Comparison of ENCODE assay signal across 22 mouse cellular contexts in the genomic region with DNA sequence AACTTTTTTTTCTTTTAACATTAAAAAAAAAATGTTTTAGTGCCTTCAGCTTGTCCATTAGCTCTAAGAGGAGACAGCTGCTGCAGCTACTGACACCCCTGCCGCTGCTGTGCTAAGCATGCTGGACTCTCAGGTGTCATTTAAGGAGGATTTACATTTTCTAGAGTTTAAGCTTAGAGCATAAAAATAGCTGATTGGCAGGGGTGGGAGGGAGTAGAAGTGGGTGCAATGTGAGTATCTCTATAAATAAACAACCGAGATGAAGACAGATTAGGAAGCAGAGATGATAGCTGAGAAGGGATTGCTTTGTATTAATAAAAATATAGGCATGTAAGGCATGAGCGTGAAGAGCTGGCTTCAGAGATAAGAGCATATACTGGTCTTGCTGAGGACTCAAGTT. TPM values are rescaled to one million over a fixed set of nuclear protein-coding genes. Genes with fewer than 3 reads are reported as not detected.
DNase-seq lines count a peak whose midpoint lies in the region; ATAC-seq and TF ChIP-seq lines count a peak whose summit lies in the region.
"Had no signal": no experiment of that assay in that cellular context is flagged by ENCODE, and none has a peak within 500 bp of the region (broad histone marks: within the 10 kb centered on the region; RNA-seq: fewer than 3 reads in every experiment).

No protein-coding gene starts in this region.

- H3K4me2 ChIP-seq in limb, embryonic 14.5 days (replicated peaks; ENCODE audit: low read depth, low read length, severe bottlenecking), result no peak overlapping the region
- H3K4me2 ChIP-seq: embryonic facial prominence, embryonic 15.5 days; hindbrain, embryonic 12.5 days had no signal

- no peaks in the 10 kb centered on the region for H3K4me1 ChIP-seq in limb, embryonic 14.5 days (ENCODE audit: control insufficient read depth, insufficient read depth, low read length)
- no peaks in the 10 kb centered on the region for H3K4me1 ChIP-seq in limb, embryonic 10.5 days
- H3K4me1 ChIP-seq: embryonic facial prominence, embryonic 15.5 days; hindbrain, embryonic 12.5 days had no signal

- H3K27me3 ChIP-seq in limb, embryonic 14.5 days (ENCODE audit: control insufficient read depth, insufficient read depth, low read length), result no peaks in the 10 kb centered on the region
- no peaks in the 10 kb centered on the region for H3K27me3 ChIP-seq in limb, embryonic 10.5 days (ENCODE audit: low read depth, poor library complexity, severe bottlenecking)
- H3K27me3 ChIP-seq: CH12.LX; embryonic facial prominence, embryonic 15.5 days; hindbrain, embryonic 12.5 days; Patski had no signal

- no peaks in the 10 kb centered on the region for H3K36me3 ChIP-seq in limb, embryonic 14.5 days (ENCODE audit: control insufficient read depth, insufficient read depth, low read length)
- no peaks in the 10 kb centered on the region for H3K36me3 ChIP-seq in limb, embryonic 10.5 days
- H3K36me3 ChIP-seq: embryonic facial prominence, embryonic 15.5 days; forebrain, embryonic 10.5 days; heart, embryonic 10.5 days; hindbrain, embryonic 12.5 days had no signal

- H3K9me3 ChIP-seq in limb, embryonic 14.5 days (ENCODE audit: control insufficient read depth, low read length), result no peaks in the 10 kb centered on the region
- no peaks in the 10 kb centered on the region for H3K9me3 ChIP-seq in limb, embryonic 10.5 days (replicated peaks)
- H3K9me3 ChIP-seq: embryonic facial prominence, embryonic 15.5 days; forebrain, embryonic 10.5 days; heart, embryonic 10.5 days; hindbrain, embryonic 12.5 days had no signal

- H3K27ac ChIP-seq in limb, embryonic 14.5 days (replicated peaks; ENCODE audit: low read depth, low read length), result no peak overlapping the region
- H3K27ac ChIP-seq in limb, embryonic 10.5 days, result no peak overlapping the region
- H3K27ac ChIP-seq: embryonic facial prominence, embryonic 15.5 days; forebrain, embryonic 10.5 days; heart, embryonic 10.5 days; hindbrain, embryonic 12.5 days had no signal

- no peak for TF ChIP-seq POLR2A in limb, embryonic 14.5 days (IDR thresholded peaks at IDR 0.05; ENCODE audit: borderline replicate concordance, extremely low read depth, insufficient read depth, insufficient read length)

- H3K4me3 ChIP-seq in limb, embryonic 14.5 days (replicated peaks; ENCODE audit: low read length), result no peak overlapping the region
- H3K4me3 ChIP-seq in limb, embryonic 10.5 days, result no peak overlapping the region
- H3K4me3 ChIP-seq: embryonic facial prominence, embryonic 15.5 days; erythroblast, embryonic 14.5 days; forebrain, embryonic 10.5 days; heart, embryonic 10.5 days; hindbrain, embryonic 12.5 days had no signal

- intact Hi-C loops in gastrocnemius, postnatal 36 days (cut with DNase I), result no loop called here

- no peak overlapping the region for H3K9ac ChIP-seq in limb, embryonic 14.5 days (ENCODE audit: low read depth, low read length, severe bottlenecking)
- H3K9ac ChIP-seq: embryonic facial prominence, embryonic 15.5 days; hindbrain, embryonic 12.5 days had no signal

- DNase-seq in gastrocnemius, adult 18-20 months (ENCODE audit: low spot score), result peak; percentile 39
- no peak for DNase-seq in gastrocnemius, postnatal 36 days
- no peak for DNase-seq in limb, embryonic 14.5 days (ENCODE audit: low spot score)
- no peak for DNase-seq in limb, embryonic 10.5 days (ENCODE audit: low spot score)
- peak; percentile 17 for DNase-seq in retina, postnatal 1 day
- no peak for DNase-seq in spleen, adult 18-20 months
- DNase-seq: adrenal gland, postnatal 14 days; cerebellum, adult 18-20 months; cerebellum, adult 9-11 months; cerebellum, postnatal 36 days; heart, adult 18-20 months; heart, postnatal 10 days; heart, postnatal 4 days had no signal

- WGBS in limb, embryonic 14.5 days, result 70% methylated on average over 3 of the region's 3 CpGs
- WGBS in limb, embryonic 10.5 days, result 82% methylated on average over 3 of the region's 3 CpGs

- ATAC-seq in limb, embryonic 14.5 days (ENCODE audit: low FRiP score, low read depth), result peak; percentile 34; the same call in 1 of the 2 replicates
- ATAC-seq: activated CD4-positive, CD25-positive, alpha-beta regulatory T cell, adult 4 months; forebrain, embryonic 14.5 days; Patski had no signal

RNA-seq across cellular contexts. Expression of a gene that starts 12.6 kb away (rescaled TPM):
- total RNA-seq in gastrocnemius, adult 18-20 months (2021), result 1 to 10 TPM; 5.6 to 7.2 TPM
- total RNA-seq in gastrocnemius, postnatal 36 days (2021), result 1 to 10 TPM; 4.9 to 5.5 TPM
- polyA plus RNA-seq in limb, embryonic 14.5 days (2012; rRNA removed), result 11.8 and 12.6 TPM in 2 replicates
- polyA plus RNA-seq in limb, embryonic 14.5 days (2014; fragmentation: Nextera tagmentation; extraction: Ambion mirVana), result 13.7 and 16.5 TPM in 2 replicates
- 12.4 and 15.5 TPM in 2 replicates for polyA plus RNA-seq in limb, embryonic 10.5 days (2016; fragmentation: Nextera tagmentation; extraction: Ambion mirVana)
- total RNA-seq: CH12.LX had no signal

Comparison
In these comparisons a context has a peak if more than half of its experiments do, and no peak if none do; other contexts are left out.
1. DNase-seq: peak in gastrocnemius, adult 18-20 months (single experiment) and retina, postnatal 1 day (single experiment); none in gastrocnemius, postnatal 36 days (0 of 2), limb, embryonic 14.5 days (single experiment), limb, embryonic 10.5 days (single experiment) and spleen, adult 18-20 months (0 of 2).